Mouse (Mus musculus) MEL (cell line): Measurements from ENCODE around the gene Npcd. TPM values are rescaled to one million over a fixed set of nuclear protein-coding genes. Genes with fewer than 3 reads are reported as not detected.

Source experiments
- DNase-seq: peaks from one replicate; pipeline ENCODE4 v3.0.0; 2011; ENCODE audit warnings: low read depth, low spot score
- H3K27ac ChIP-seq: 2 replicates; pipeline ENCODE4 v1.5.1; 2012; ENCODE audit warnings: low read depth, mild to moderate bottlenecking, control low read depth, low read length, moderate library complexity; ENCODE audit not compliant: control insufficient read depth
- H3K27me3 ChIP-seq, 2 experiments: fragments of 150-350 bp in 1 of 2; sonication (generic) in 1 of 2; 2 replicates each; pipeline ENCODE4 v1.6.1; 2012; ENCODE audit warnings: low read length in 2 of 2, mild to moderate bottlenecking in 2 of 2, improper control_type of control experiment in 1 of 2, moderate library complexity in 1 of 2; ENCODE audit not compliant: insufficient read depth in 2 of 2, control insufficient read depth in 1 of 2
- H3K36me3 ChIP-seq, 2 experiments: 2 replicates each; pipeline ENCODE4 v1.6.1; 2012 to 2014; ENCODE audit warnings: low read length in 2 of 2, improper control_type of control experiment in 1 of 2, inconsistent platforms in 1 of 2, mild to moderate bottlenecking in 1 of 2; ENCODE audit not compliant: insufficient read depth in 2 of 2, control insufficient read depth in 1 of 2
- H3K4me1 ChIP-seq, 2 experiments: fragments of 150-350 bp in 1 of 2; sonication (generic) in 1 of 2; 2 replicates each; pipeline ENCODE4 v1.6.1; 2012; ENCODE audit warnings: low read length in 2 of 2, improper control_type of control experiment in 1 of 2, mild to moderate bottlenecking in 1 of 2; ENCODE audit not compliant: insufficient read depth in 2 of 2, control insufficient read depth in 1 of 2
- H3K4me3 ChIP-seq, 2 experiments: fragments of 150-350 bp in 1 of 2; sonication (generic) in 1 of 2; 2 replicates each; pipeline ENCODE4 v1.5.1; 2012; ENCODE audit warnings: low read depth in 2 of 2, low read length in 2 of 2, mild to moderate bottlenecking in 2 of 2, moderate library complexity in 2 of 2, control low read depth in 1 of 2, improper control_type of control experiment in 1 of 2; ENCODE audit not compliant: control insufficient read depth in 1 of 2, insufficient read depth in 1 of 2
- H3K79me2 ChIP-seq: 2 replicates; pipeline ENCODE4 v1.6.1; 2012; ENCODE audit warnings: mild to moderate bottlenecking, low read length, moderate library complexity; ENCODE audit not compliant: control insufficient read depth, poor library complexity, insufficient read depth
- H3K9ac ChIP-seq: 2 replicates; pipeline ENCODE4 v1.6.1; 2012; ENCODE audit warnings: low read depth, mild to moderate bottlenecking, control low read depth, low read length, moderate library complexity; ENCODE audit not compliant: control insufficient read depth, poor library complexity, severe bottlenecking
- H3K9me3 ChIP-seq: fragments of 150-350 bp; sonication (generic); replicated peaks from 2 replicates; pipeline ENCODE4 v1.6.1; 2012; ENCODE audit warnings: mild to moderate bottlenecking, low read length, improper control_type of control experiment, moderate library complexity; ENCODE audit not compliant: insufficient read depth
- BHLHE40 ChIP-seq: IDR thresholded peaks from 2 replicates; pipeline ENCODE4 v1.6.1; 2012; ENCODE audit warnings: low read depth, mild to moderate bottlenecking, inconsistent platforms, low read length, improper control_type of control experiment, borderline replicate concordance
- CHD1 ChIP-seq: IDR thresholded peaks from 2 replicates; pipeline ENCODE4 v1.6.1; 2012; ENCODE audit warnings: low read depth, mild to moderate bottlenecking, inconsistent platforms, low read length, improper control_type of control experiment
- CHD2 ChIP-seq: IDR thresholded peaks from 2 replicates; pipeline ENCODE4 v1.6.1; 2011; ENCODE audit warnings: low read length, improper control_type of control experiment
- E2F4 ChIP-seq: IDR thresholded peaks from 2 replicates; pipeline ENCODE4 v1.6.1; 2011; ENCODE audit warnings: low read depth, low read length, improper control_type of control experiment, borderline replicate concordance
- ETS1 ChIP-seq: IDR thresholded peaks from 2 replicates; pipeline ENCODE4 v1.6.1; 2012; ENCODE audit warnings: low read depth, mild to moderate bottlenecking, inconsistent platforms, low read length, improper control_type of control experiment, moderate library complexity
- JUND ChIP-seq: IDR thresholded peaks from 2 replicates; pipeline ENCODE4 v1.6.1; 2011; ENCODE audit warnings: low read depth, mild to moderate bottlenecking, improper control_type of control experiment, low read length
- MAFK ChIP-seq: IDR thresholded peaks from 2 replicates; pipeline ENCODE4 v1.6.1; 2011; ENCODE audit warnings: low read depth, mild to moderate bottlenecking, low read length, improper control_type of control experiment, borderline replicate concordance
- MAX ChIP-seq: IDR thresholded peaks from 2 replicates; pipeline ENCODE4 v1.6.1; 2011; ENCODE audit warnings: low read length, improper control_type of control experiment
- MAZ ChIP-seq: IDR thresholded peaks from 2 replicates; pipeline ENCODE4 v1.6.1; 2012; ENCODE audit warnings: low read depth, mild to moderate bottlenecking, inconsistent platforms, low read length, improper control_type of control experiment
- MXI1 ChIP-seq: IDR thresholded peaks from 2 replicates; pipeline ENCODE4 v1.6.1; 2011; ENCODE audit warnings: mild to moderate bottlenecking, low read depth, low read length, improper control_type of control experiment
- NRF1 ChIP-seq: IDR thresholded peaks from 2 replicates; pipeline ENCODE4 v1.6.1; 2014; ENCODE audit warnings: low read depth, mild to moderate bottlenecking, inconsistent platforms, low read length, improper control_type of control experiment, moderate library complexity; ENCODE audit not compliant: poor library complexity, insufficient read depth, severe bottlenecking
- POLR2A ChIP-seq, 2 experiments: IDR thresholded peaks; 2 replicates each; pipeline ENCODE4 v1.6.1; 2011 to 2012; ENCODE audit warnings: low read length in 2 of 2, mild to moderate bottlenecking in 2 of 2, control low read depth in 1 of 2, improper control_type of control experiment in 1 of 2, low read depth in 1 of 2, moderate library complexity in 1 of 2; ENCODE audit not compliant: control insufficient read depth in 1 of 2, insufficient read depth in 1 of 2, poor library complexity in 1 of 2
- POLR2AphosphoS2 ChIP-seq: IDR thresholded peaks from 2 replicates; pipeline ENCODE4 v1.6.1; 2011; ENCODE audit warnings: low read length, improper control_type of control experiment
- RAD21 ChIP-seq: IDR thresholded peaks from 2 replicates; pipeline ENCODE4 v1.6.1; 2011; ENCODE audit warnings: mild to moderate bottlenecking, low read depth, low read length, improper control_type of control experiment
- RCOR1 ChIP-seq: IDR thresholded peaks from 2 replicates; pipeline ENCODE4 v1.6.1; 2012; ENCODE audit warnings: low read depth, mild to moderate bottlenecking, inconsistent platforms, low read length, improper control_type of control experiment
- SIN3A ChIP-seq: IDR thresholded peaks from 2 replicates; pipeline ENCODE4 v1.6.1; 2012; ENCODE audit warnings: low read length, improper control_type of control experiment, inconsistent platforms
- TBP ChIP-seq: IDR thresholded peaks from 2 replicates; pipeline ENCODE4 v1.8.0; 2011; ENCODE audit warnings: low read depth, low read length, improper control_type of control experiment
- USF1 ChIP-seq: IDR thresholded peaks from 2 replicates; pipeline ENCODE4 v1.6.1; 2014; ENCODE audit warnings: low read depth, mild to moderate bottlenecking, inconsistent platforms, low read length, improper control_type of control experiment, moderate library complexity
- USF2 ChIP-seq, 2 experiments: IDR thresholded peaks; 2 replicates each; pipeline ENCODE4 v1.6.1; 2011 to 2012; ENCODE audit warnings: improper control_type of control experiment in 2 of 2, low read length in 2 of 2, borderline replicate concordance in 1 of 2, inconsistent platforms in 1 of 2, low read depth in 1 of 2, mild to moderate bottlenecking in 1 of 2; ENCODE audit not compliant: insufficient read depth in 1 of 2
- ZNF384 ChIP-seq: IDR thresholded peaks from 2 replicates; pipeline ENCODE4 v1.6.1; 2012; ENCODE audit warnings: low read depth, mild to moderate bottlenecking, inconsistent platforms, low read length, improper control_type of control experiment
- polyA plus RNA-seq, 2 experiments: library from polyadenylated mRNA; stranded (reverse) in 1 of 2; unstranded in 1 of 2; fragments of >175 nt in 1 of 2; fragments of >200 nt in 1 of 2; gene quantifications; 2 replicates each; pipeline versions ENCODE4 v1.2.1 to v1.2.4; 2012; ENCODE audit warnings: low replicate concordance in 2 of 2, low read depth in 1 of 2; ENCODE audit not compliant: insufficient read length in 2 of 2, insufficient read depth in 1 of 2, missing spikeins in 1 of 2
- total RNA-seq: library from RNA; depleted of rRNA; stranded (reverse); fragments of 300-350 nt; gene quantifications from 2 replicates; pipeline ENCODE4 v1.2.3, GENCODE M21; 2012

The Npcd gene
- total and polyA plus RNA-seq, 3 experiments = not detected

- no peaks in the 10 kb centered on the region for H3K79me2 ChIP-seq
- no peaks in the 10 kb centered on the region for H3K9me3 ChIP-seq
- H3K9ac ChIP-seq = no peak overlapping the region
- no peaks in the 10 kb centered on the region for H3K4me1 ChIP-seq
- H3K4me3 ChIP-seq = no peak overlapping the region
- 0 out of 4 replicates have a peak, but pooled peaks cover 0 to 2% of the 10 kb centered on the region in 2 experiments for H3K27me3 ChIP-seq
- H3K27ac ChIP-seq = no peak overlapping the region
- no peaks in the 10 kb centered on the region for H3K36me3 ChIP-seq
- no peak for DNase-seq
- no peak for TF ChIP-seq NRF1
- TF ChIP-seq MAZ = no peak
- no peak for TF ChIP-seq SIN3A
- no peak for TF ChIP-seq CHD1
- no peak for TF ChIP-seq JUND
Measured at GRCm38 (mm10) chr15:79797680-79798079, 36.4 kb downstream of the Npcd start.

- Histone ChIP-seq H3K9ac (no peak overlapping the region), H3K9me3 (no peaks in the 10 kb centered on the region), H3K27ac (no peak overlapping the region), H3K79me2 (no peaks in the 10 kb centered on the region), H3K27me3 (0 out of 4 replicates have a peak, but pooled peaks cover 0 to 2% of the 10 kb centered on the region in 2 experiments), H3K4me3 (no peak overlapping the region), H3K36me3 (no peaks in the 10 kb centered on the region), H3K4me1 (no peaks in the 10 kb centered on the region)
- TF ChIP-seq ZNF384 = no peak
- no peak for TF ChIP-seq USF2 (IDR thresholded peaks at IDR 0.05; ENCODE audit: borderline replicate concordance in 1 of 2, insufficient read depth in 1 of 2, low read depth in 1 of 2, low read length in 2 of 2)
- no peak for TF ChIP-seq MAFK
- TF ChIP-seq E2F4 = no peak
- TF ChIP-seq CHD2 = no peak
- TF ChIP-seq RCOR1 = no peak
- TF ChIP-seq RAD21 = no peak
- TF ChIP-seq MXI1 = no peak
- TF ChIP-seq TBP = no peak
- no peak for TF ChIP-seq POLR2AphosphoS2
- TF ChIP-seq MAX = no peak
- no peak for TF ChIP-seq POLR2A (IDR thresholded peaks at IDR 0.05; ENCODE audit: control insufficient read depth in 1 of 2, insufficient read depth in 1 of 2, low read depth in 1 of 2, low read length in 2 of 2, poor library complexity in 1 of 2)
- TF ChIP-seq MAZ = no peak
- no peak for TF ChIP-seq BHLHE40
- TF ChIP-seq USF1 = no peak
- no peak for TF ChIP-seq ETS1
- no peak for DNase-seq
Measured at GRCm38 (mm10) chr15:79797096-79797495, 36.9 kb downstream of the Npcd start.
